12 mouse cellular contexts compared by ENCODE assay signal in genomic region chr16:49937218-49938165, GRCm38 (mm10).
DNase-seq lines count a peak whose midpoint lies in the region; ATAC-seq and TF ChIP-seq lines count a peak whose summit lies in the region.
"Had no signal": no experiment of that assay in that cellular context is flagged by ENCODE, and none has a peak within 500 bp of the region (broad histone marks: within the 10 kb centered on the region; RNA-seq: fewer than 3 reads in every experiment).

No protein-coding gene starts in this region.

- no peak; the same call in 1 of the 2 replicates for ATAC-seq in kidney, embryonic 15.5 days (replicated peaks; ENCODE audit: low FRiP score)
- no peak for ATAC-seq in kidney, embryonic 14.5 days (ENCODE audit: low FRiP score, low TSS enrichment)
- ATAC-seq in midbrain, embryonic 12.5 days (ENCODE audit: low FRiP score, low read depth) = 0 out of 2 replicates have a peak, but pooled peaks have one; percentile 20

- H3K9ac ChIP-seq in kidney, embryonic 15.5 days = no peak overlapping the region
- H3K9ac ChIP-seq in kidney, embryonic 14.5 days (ENCODE audit: low read depth, low read length) = no peak overlapping the region
- H3K9ac ChIP-seq in MEL (ENCODE audit: control insufficient read depth, low read depth, low read length, poor library complexity, severe bottlenecking) = no peak overlapping the region
- H3K9ac ChIP-seq in midbrain, embryonic 12.5 days (replicated peaks) = 0 out of 2 replicates have a peak overlapping the region, but pooled peaks have one; percentile 6
- H3K9ac ChIP-seq: embryonic facial prominence, embryonic 12.5 days; heart, embryonic 13.5 days had no signal

- H3K79me2 ChIP-seq in MEL (ENCODE audit: control insufficient read depth, insufficient read depth, low read length, poor library complexity) = no peaks in the 10 kb centered on the region

- H3K27me3 ChIP-seq in kidney, embryonic 15.5 days = no peaks in the 10 kb centered on the region
- H3K27me3 ChIP-seq in kidney, embryonic 14.5 days (ENCODE audit: control insufficient read depth, insufficient read depth, low read length) = no peaks in the 10 kb centered on the region
- H3K27me3 ChIP-seq in MEL (ENCODE audit: control insufficient read depth in 1 of 2, insufficient read depth in 2 of 2, low read length in 2 of 2) = no peaks in the 10 kb centered on the region
- H3K27me3 ChIP-seq in midbrain, embryonic 12.5 days = no peaks in the 10 kb centered on the region
- H3K27me3 ChIP-seq: embryonic facial prominence, embryonic 12.5 days; heart, embryonic 13.5 days had no signal

- no peaks in the 10 kb centered on the region for H3K9me3 ChIP-seq in kidney, embryonic 15.5 days (replicated peaks)
- H3K9me3 ChIP-seq in kidney, embryonic 14.5 days (ENCODE audit: control insufficient read depth, low read length) = no peaks in the 10 kb centered on the region
- H3K9me3 ChIP-seq in MEL (replicated peaks; ENCODE audit: insufficient read depth, low read length) = no peaks in the 10 kb centered on the region
- H3K9me3 ChIP-seq in midbrain, embryonic 12.5 days = no peaks in the 10 kb centered on the region
- H3K9me3 ChIP-seq: embryonic facial prominence, embryonic 12.5 days; heart, embryonic 13.5 days; limb, embryonic 10.5 days had no signal

- H3K4me2 ChIP-seq in kidney, embryonic 15.5 days = 0 out of 2 replicates have a peak overlapping the region, but pooled peaks have one; percentile 9
- no peak overlapping the region for H3K4me2 ChIP-seq in kidney, embryonic 14.5 days (replicated peaks; ENCODE audit: low read depth, low read length)
- H3K4me2 ChIP-seq in midbrain, embryonic 12.5 days (replicated peaks) = no peak overlapping the region
- H3K4me2 ChIP-seq: embryonic facial prominence, embryonic 12.5 days; heart, embryonic 13.5 days had no signal

- intact Hi-C loops in left cerebral cortex, postnatal 10 days (cut with DNase I) = no loop called here

- no peaks in the 10 kb centered on the region for H3K36me3 ChIP-seq in kidney, embryonic 15.5 days
- H3K36me3 ChIP-seq in kidney, embryonic 14.5 days (ENCODE audit: control insufficient read depth, insufficient read depth, low read length) = no peaks in the 10 kb centered on the region
- H3K36me3 ChIP-seq in MEL (ENCODE audit: control insufficient read depth in 1 of 2, insufficient read depth in 2 of 2, low read length in 2 of 2) = peaks cover 0 to 2% of the 10 kb centered on the region in 2 experiments; a peak in 1 of 4 replicates
- H3K36me3 ChIP-seq in midbrain, embryonic 12.5 days = no peaks in the 10 kb centered on the region
- H3K36me3 ChIP-seq: embryonic facial prominence, embryonic 12.5 days; heart, embryonic 13.5 days; limb, embryonic 10.5 days had no signal

- peaks cover 19% of the 10 kb centered on the region for H3K4me1 ChIP-seq in kidney, embryonic 15.5 days
- peaks cover 9% of the 10 kb centered on the region; the same call in 1 of the 2 replicates for H3K4me1 ChIP-seq in kidney, embryonic 14.5 days (ENCODE audit: control insufficient read depth, insufficient read depth, low read length)
- peaks cover 0 to 5% of the 10 kb centered on the region in 2 experiments; a peak in 1 of 4 replicates for H3K4me1 ChIP-seq in MEL (ENCODE audit: control insufficient read depth in 1 of 2, insufficient read depth in 2 of 2, low read length in 2 of 2)
- peaks cover 13% of the 10 kb centered on the region; the same call in 1 of the 2 replicates for H3K4me1 ChIP-seq in midbrain, embryonic 12.5 days

- 40% methylated on average over 11 of the region's 11 CpGs for WGBS in kidney, embryonic 15.5 days
- 43% methylated on average over 11 of the region's 11 CpGs for WGBS in kidney, embryonic 14.5 days
- 56% methylated on average over 11 of the region's 11 CpGs for WGBS in midbrain, embryonic 12.5 days

- no peak for TF ChIP-seq RAD21 in MEL (IDR thresholded peaks at IDR 0.05; ENCODE audit: low read depth, low read length)

- TF ChIP-seq CTCF in MEL (IDR thresholded peaks at IDR 0.05 in 2 of 3, conservative IDR thresholded peaks at IDR 0.05 in 1 of 3; ENCODE audit: control insufficient read depth in 1 of 3, insufficient read depth in 1 of 3, low read depth in 2 of 3, low read length in 3 of 3, poor library complexity in 1 of 3, severe bottlenecking in 1 of 3) = no peak

- peak overlapping the region; percentile 18; the same call in 1 of the 2 replicates for H3K27ac ChIP-seq in kidney, embryonic 15.5 days
- no peak overlapping the region for H3K27ac ChIP-seq in kidney, embryonic 14.5 days (ENCODE audit: low read depth, low read length)
- no peak overlapping the region for H3K27ac ChIP-seq in MEL (ENCODE audit: control insufficient read depth, low read depth, low read length)
- H3K27ac ChIP-seq in midbrain, embryonic 12.5 days (replicated peaks) = peak overlapping the region; percentile 25; the same call in 1 of the 2 replicates
- H3K27ac ChIP-seq: embryonic facial prominence, embryonic 12.5 days; heart, embryonic 13.5 days; limb, embryonic 10.5 days had no signal

- no peak overlapping the region for H3K4me3 ChIP-seq in kidney, embryonic 15.5 days (replicated peaks)
- H3K4me3 ChIP-seq in kidney, embryonic 14.5 days (ENCODE audit: low read length) = no peak overlapping the region
- peak overlapping the region; percentile 13 to 25; a peak in 1 of 4 replicates for H3K4me3 ChIP-seq in MEL (ENCODE audit: control insufficient read depth in 1 of 2, insufficient read depth in 1 of 2, low read depth in 2 of 2, low read length in 2 of 2)
- H3K4me3 ChIP-seq in midbrain, embryonic 12.5 days = no peak overlapping the region
- H3K4me3 ChIP-seq: embryonic facial prominence, embryonic 12.5 days; heart, embryonic 13.5 days; limb, embryonic 10.5 days had no signal

- TF ChIP-seq EP300 in MEL (IDR thresholded peaks at IDR 0.05; ENCODE audit: low read depth in 1 of 2, low read length in 2 of 2) = no peak

- peak; percentile 39 for DNase-seq in adrenal gland, adult 2 months
- DNase-seq in adrenal gland, postnatal 4 days (ENCODE audit: low spot score in 2 of 2) = no peak
- DNase-seq in MEL (ENCODE audit: low read depth, low spot score) = no peak
- no peak for DNase-seq in left cerebral cortex, postnatal 10 days (ENCODE audit: extremely low spot score in 1 of 2, low spot score in 2 of 2)
- DNase-seq in gastrocnemius, adult 18-20 months (ENCODE audit: low spot score) = no peak
- DNase-seq: cerebellum, adult 18-20 months had no signal

- no peak for TF ChIP-seq POLR2A in MEL (IDR thresholded peaks at IDR 0.05; ENCODE audit: control insufficient read depth in 1 of 2, insufficient read depth in 1 of 2, low read depth in 1 of 2, low read length in 2 of 2, poor library complexity in 1 of 2)

TF ChIP-seq in MEL, 35 proteins besides CTCF, POLR2A, EP300 and RAD21:
- TF ChIP-seq E2F4 (IDR thresholded peaks at IDR 0.05; ENCODE audit: borderline replicate concordance, low read depth, low read length) (no peak), USF2 (IDR thresholded peaks at IDR 0.05; ENCODE audit: borderline replicate concordance in 1 of 2, insufficient read depth in 1 of 2, low read depth in 1 of 2, low read length in 2 of 2) (no peak), JUND (IDR thresholded peaks at IDR 0.05; ENCODE audit: low read depth, low read length) (no peak), NELFE (IDR thresholded peaks at IDR 0.05; ENCODE audit: low read depth, low read length) (no peak), TCF12 (IDR thresholded peaks at IDR 0.05; ENCODE audit: low read depth, low read length) (no peak), GATA1 (IDR thresholded peaks at IDR 0.05; ENCODE audit: low read depth, low read length) (no peak), TBP (IDR thresholded peaks at IDR 0.05; ENCODE audit: low read depth, low read length) (no peak), ELF1 (IDR thresholded peaks at IDR 0.05; ENCODE audit: low read depth, low read length) (no peak), MAX (IDR thresholded peaks at IDR 0.05; ENCODE audit: low read length) (no peak), ZC3H11A (IDR thresholded peaks at IDR 0.05; ENCODE audit: low read depth, low read length) (no peak), ZNF384 (IDR thresholded peaks at IDR 0.05; ENCODE audit: low read depth, low read length) (no peak)

Comparison
In these comparisons a context has a peak if more than half of its experiments do, and no peak if none do; other contexts are left out.
1. H3K27ac ChIP-seq: peak in kidney, embryonic 15.5 days (single experiment) and midbrain, embryonic 12.5 days (single experiment); none in kidney, embryonic 14.5 days (single experiment) and MEL (single experiment).
2. H3K4me3 ChIP-seq: peak in MEL (2 of 2); none in kidney, embryonic 15.5 days (single experiment), kidney, embryonic 14.5 days (single experiment) and midbrain, embryonic 12.5 days (single experiment).